Mouse (Mus musculus): ENCODE measurements around the gene Zc3hav1l. TPM values are rescaled to one million over a fixed set of nuclear protein-coding genes. Genes with fewer than 3 reads are reported as not detected.

Zc3hav1l gene
- polyA plus RNA-seq, 1 experiment from 2014 or later, result 8.3 TPM

DNA sequence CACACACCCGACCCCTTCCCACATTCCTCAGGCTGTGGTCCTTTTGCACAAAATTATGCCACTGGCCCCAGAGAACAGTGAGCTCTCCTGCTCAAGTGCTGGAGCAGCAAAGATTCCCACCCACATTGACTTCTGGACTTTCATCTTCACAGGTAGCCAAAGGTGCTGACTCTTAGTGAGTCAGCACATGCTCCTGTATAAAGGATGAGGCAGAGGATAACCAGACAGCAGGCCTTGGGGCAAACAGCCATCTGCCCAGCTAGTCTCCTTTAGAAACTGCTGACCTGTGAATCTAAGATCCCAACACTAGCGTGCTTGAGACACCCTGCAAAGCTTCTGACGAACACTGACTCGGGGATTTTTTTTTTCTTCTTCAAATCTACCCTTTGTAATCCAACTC, 60.7 kb downstream of the Zc3hav1l start:
- no peak for ATAC-seq (ENCODE audit: low FRiP score, low TSS enrichment)

More for the DNA sequence above, 60.7 kb downstream of the Zc3hav1l start:
- Histone ChIP-seq H3K4me3 (ENCODE audit: low read length) (no peak overlapping the region), H3K9me3 (ENCODE audit: low read length) (0 out of 2 replicates have a peak, but pooled peaks cover 2% of the 10 kb centered on the region), H3K27me3 (ENCODE audit: insufficient read depth, low read length) (no peaks in the 10 kb centered on the region), H3K27ac (ENCODE audit: low read length) (no peak overlapping the region), H3K9ac (replicated peaks; ENCODE audit: low read length) (no peak overlapping the region), H3K4me2 (replicated peaks; ENCODE audit: low read depth, low read length) (no peak overlapping the region), H3K36me3 (ENCODE audit: insufficient read depth, low read length) (no peaks in the 10 kb centered on the region), H3K4me1 (ENCODE audit: insufficient read depth, low read length) (peaks cover 16% of the 10 kb centered on the region)
- WGBS, result 64% methylated on average over 4 of the region's 4 CpGs

Other genes starting within 250 kb of the Zc3hav1l start
- 69.8 and 72.7 TPM in 2 replicates for gene Tmem213, start 190.0 kb downstream of the Zc3hav1l start, polyA plus RNA-seq (2015; fragmentation: Nextera tagmentation; extraction: Ambion mirVana)
- gene Atp6v0a4, start 174.7 kb downstream of the Zc3hav1l start, polyA plus RNA-seq (2015; fragmentation: Nextera tagmentation; extraction: Ambion mirVana), result 21.8 and 28.9 TPM in 2 replicates
- gene D630045J12Rik, start 45.2 kb downstream of the Zc3hav1l start, polyA plus RNA-seq (2015; fragmentation: Nextera tagmentation; extraction: Ambion mirVana), result 5.7 and 7.2 TPM in 2 replicates
- 4.2 and 4.3 TPM in 2 replicates for gene Zc3hav1, start 55.3 kb upstream of the Zc3hav1l start, polyA plus RNA-seq (2015; fragmentation: Nextera tagmentation; extraction: Ambion mirVana)
- 7.9 and 9.8 TPM in 2 replicates for gene Ttc26, start 82.2 kb upstream of the Zc3hav1l start, polyA plus RNA-seq (2015; fragmentation: Nextera tagmentation; extraction: Ambion mirVana)
- gene Ubn2, start 134.7 kb upstream of the Zc3hav1l start, polyA plus RNA-seq (2015; fragmentation: Nextera tagmentation; extraction: Ambion mirVana), result 11.5 and 12.3 TPM in 2 replicates
- gene Fmc1, start 234.2 kb upstream of the Zc3hav1l start, polyA plus RNA-seq (2015; fragmentation: Nextera tagmentation; extraction: Ambion mirVana), result 156 and 164 TPM in 2 replicates

Data from kidney, embryonic 16.5 days (tissue).